Mouse (Mus musculus) megakaryocyte, embryonic 14.5 days (primary cell): ENCODE data around the gene Cers5.

Experiments used
- FLI1 ChIP-seq: IDR thresholded peaks from 2 replicates; pipeline ENCODE4 v1.6.1; 2012; ENCODE audit warnings: low read length, inconsistent platforms, mixed read lengths
- GATA1 ChIP-seq: IDR thresholded peaks from 3 replicates; pipeline ENCODE4 v1.6.1; 2012; ENCODE audit warnings: mixed read lengths, low read length, inconsistent platforms, borderline replicate concordance

DNA sequence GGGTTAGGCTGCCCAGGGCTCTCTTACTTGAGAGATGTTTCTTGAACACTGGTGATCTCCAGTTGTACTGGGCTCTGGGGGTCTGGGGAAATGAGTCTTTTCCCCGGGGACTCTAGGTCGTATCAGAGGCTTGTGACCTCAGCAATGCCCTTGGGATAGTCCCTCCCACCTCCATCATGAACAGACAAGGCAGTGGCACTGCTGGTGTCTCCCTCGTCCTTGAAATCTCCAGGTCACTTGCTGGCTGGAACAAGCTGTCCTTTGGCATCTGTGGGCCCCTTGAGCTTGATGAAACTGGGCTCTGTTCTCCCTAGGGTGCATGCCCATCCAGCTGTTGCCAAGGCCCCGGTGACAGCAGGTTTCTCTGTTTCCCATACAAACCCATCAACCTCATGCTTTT, 58.5 kb downstream of the Cers5 start:
- TF ChIP-seq GATA1 (no peak), FLI1 (no peak)
